Mouse (Mus musculus) layer of hippocampus, postnatal 14 days (tissue): Measurements from ENCODE around the gene Avpi1. TPM values are rescaled to one million over a fixed set of nuclear protein-coding genes. Genes with fewer than 3 reads are reported as not detected.

ENCODE experiments used
- DNase-seq, 2 experiments: peaks; one replicate each; pipeline ENCODE4 v3.0.0; 2021 to 2022; ENCODE audit warnings: low spot score in 2 of 2, mixed read lengths in 1 of 2
- long read RNA-seq, 2 experiments: library from polyadenylated mRNA; stranded (forward); transcript quantifications; one replicate each; pipeline ENCODE4 v2.0.0; 2021
- total RNA-seq, 2 experiments: library from RNA; stranded (reverse); gene quantifications; 2 replicates each; pipeline ENCODE4 v1.2.3; 2021

Avpi1 gene
- 10 to 100 TPM; 18.6 to 19.2 TPM for total RNA-seq
- long read RNA-seq, experiment 1, transcript Avpi1-201 (3 exons, 1,044 nt): major isoform, 19 of 20 reads
- long read RNA-seq, experiment 1, partial matches to known transcripts: 0 of 20 reads
- long read RNA-seq, experiment 1, other reads (novel, unspliced or antisense): 1 of 20 reads
- long read RNA-seq, experiment 2, transcript Avpi1-201 (3 exons, 1,044 nt): major isoform, 28 of 29 reads
- long read RNA-seq, experiment 2, partial matches to known transcripts: 1 of 29 reads
- long read RNA-seq, experiment 2, other reads (novel, unspliced or antisense): 0 of 29 reads

DNA sequence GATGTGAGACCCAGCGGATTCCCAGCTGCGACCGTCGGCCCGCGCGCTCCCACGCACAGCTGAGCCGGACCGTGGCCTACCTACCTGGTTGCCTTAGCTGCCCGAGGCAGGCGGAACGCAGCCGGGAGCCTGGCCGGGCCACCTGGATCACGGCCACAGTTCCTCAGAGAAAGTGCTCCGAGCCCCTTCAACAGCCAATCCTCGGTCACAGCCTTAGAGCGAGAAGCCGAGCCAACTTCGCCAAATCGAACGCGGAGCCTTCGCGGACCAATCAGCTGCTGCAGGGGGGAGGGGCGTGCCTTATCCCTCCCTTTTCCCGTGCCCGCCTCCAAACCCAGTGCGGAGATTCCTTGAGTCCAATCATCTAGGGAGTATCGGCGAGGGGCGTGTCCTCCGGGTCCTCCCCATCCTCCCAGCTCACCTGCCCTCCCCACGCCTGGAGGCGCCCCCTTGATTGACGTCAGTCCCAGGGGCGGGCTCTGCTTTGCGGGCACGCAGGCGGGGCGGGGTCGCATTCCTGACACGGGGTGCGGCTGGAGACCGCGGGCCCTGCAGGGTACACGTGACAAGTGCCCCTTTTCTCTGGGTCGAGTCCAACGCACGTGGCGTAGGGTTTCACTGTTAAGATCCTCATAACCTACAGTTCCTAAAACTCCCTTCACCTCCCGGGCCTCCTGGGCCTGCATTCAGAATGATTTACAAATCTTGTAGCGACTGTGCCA lies at the start of gene Avpi1:
Avpi1 (minus strand) TSS at position 273 of the 722 bp plus-strand sequence.
- peak; percentile 95 to 98 for DNase-seq

DNA sequence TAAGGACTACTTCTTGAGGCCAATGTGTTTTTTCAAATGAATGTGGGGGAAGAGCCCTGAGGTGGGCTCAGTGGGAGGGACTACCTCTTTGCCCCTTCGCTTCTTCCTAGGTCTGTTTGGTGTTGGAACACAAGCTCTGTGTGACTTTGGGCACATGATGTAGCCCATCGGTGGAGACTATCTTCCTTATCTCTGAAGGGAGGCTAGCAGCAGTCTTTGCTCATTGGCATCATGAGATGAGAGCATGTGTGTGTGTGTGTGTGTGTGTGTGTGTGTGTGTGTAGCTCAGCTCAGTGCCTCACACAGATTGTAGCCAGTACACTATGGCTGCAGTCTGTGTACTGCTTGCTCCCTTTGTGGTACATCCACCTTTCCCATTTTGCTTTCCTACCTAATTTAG lies 48.6 kb upstream of the Avpi1 start:
- DNase-seq: no peak

DNA sequence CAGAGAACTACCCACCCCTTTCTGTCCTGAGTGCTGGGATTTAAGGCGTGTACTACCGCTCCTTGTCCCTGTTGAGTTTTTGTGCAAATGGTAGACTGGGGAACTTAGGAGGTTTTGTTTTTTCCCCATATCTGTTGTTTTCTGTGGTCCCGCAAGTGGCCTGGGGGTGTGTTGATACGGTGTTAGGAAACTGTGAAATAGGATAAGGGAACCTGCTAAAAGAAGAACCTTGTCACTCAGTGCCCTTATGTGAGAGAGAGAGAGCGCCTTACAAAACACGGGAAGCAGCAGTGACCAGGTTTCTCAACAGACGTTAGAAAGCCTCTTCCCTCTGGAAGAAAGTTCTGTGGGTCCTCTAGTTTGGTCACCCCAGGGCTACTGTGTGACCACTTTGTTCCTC lies 48.0 kb upstream of the Avpi1 start:
- DNase-seq: no peak

DNA sequence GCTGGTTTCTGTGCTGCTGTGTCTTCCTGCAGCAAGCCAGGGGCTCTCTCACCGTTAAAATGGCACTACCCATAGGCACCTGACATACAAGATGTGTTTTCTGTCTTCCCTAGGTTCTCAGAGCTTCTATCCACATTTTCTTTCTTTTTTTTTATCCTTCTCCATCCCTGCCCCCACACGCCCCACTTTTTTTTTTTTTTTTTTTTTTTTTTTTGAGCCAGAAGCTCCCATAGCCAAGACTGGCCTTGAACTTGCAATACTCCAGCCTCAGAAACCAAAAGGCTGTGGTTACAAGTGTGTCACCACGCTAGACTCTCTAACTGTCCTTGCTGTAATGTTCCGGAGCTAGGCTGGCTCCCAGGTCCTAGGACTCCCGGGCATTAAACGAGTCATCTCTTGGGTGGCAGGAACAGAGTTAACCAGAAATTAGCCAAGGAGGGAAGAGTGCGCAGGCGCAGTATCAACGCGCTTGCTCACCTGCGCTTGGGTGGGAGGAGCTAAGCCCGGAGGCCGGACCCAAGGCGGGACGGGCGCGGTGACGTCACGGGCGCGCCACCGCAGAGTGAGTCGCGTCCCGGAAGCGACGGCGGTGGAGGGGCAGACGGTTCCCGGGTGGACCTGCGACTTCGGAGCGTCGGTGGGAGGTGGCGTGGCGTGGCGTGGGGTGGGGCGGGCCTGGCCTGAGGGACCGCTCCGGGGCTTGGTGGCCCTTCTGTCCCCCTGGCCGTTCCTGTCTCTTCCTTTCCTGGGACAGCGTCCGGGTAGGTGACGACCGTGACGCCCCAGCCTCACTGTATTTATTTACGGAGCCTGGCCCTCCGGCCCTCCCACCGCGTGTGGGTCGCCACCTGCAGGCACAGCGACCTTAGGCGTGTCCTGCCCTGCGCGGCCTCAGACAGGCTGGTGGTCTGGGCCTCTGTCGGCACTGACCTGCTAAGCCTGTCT lies 41.4 kb upstream of the Avpi1 start:
- DNase-seq: peak; percentile 86 to 94

DNA sequence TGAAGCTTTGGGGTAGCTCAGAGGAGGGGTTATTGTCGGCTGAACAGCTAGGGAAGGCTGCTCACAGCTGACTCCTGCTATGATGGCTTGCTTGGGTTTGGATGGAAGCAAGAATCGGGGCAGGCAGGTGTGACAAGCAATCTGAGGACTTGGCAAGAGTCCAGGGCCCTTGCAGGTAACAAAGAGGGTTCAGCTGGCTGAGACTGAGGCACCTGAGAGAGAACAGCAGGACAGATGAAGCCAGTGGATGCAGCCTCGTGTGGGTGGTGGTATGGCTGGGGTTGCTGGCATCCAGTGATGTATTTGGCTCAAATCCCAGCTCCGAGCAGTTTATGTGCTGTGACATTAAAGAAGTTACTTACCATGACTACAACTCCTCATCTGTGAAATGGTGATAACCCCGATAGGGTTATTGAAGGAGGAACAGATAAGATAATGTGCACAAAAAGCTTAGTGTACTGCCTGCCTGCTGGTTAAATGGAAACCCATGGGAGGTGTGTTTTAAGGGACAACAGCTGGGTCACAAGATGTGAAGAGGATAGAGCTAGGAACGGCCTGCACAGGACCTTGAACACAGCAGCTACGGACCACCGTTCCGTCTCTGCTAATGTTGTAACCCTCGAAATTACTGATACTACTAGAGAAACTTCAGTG lies 40.6 kb upstream of the Avpi1 start:
- DNase-seq: no peak

DNA sequence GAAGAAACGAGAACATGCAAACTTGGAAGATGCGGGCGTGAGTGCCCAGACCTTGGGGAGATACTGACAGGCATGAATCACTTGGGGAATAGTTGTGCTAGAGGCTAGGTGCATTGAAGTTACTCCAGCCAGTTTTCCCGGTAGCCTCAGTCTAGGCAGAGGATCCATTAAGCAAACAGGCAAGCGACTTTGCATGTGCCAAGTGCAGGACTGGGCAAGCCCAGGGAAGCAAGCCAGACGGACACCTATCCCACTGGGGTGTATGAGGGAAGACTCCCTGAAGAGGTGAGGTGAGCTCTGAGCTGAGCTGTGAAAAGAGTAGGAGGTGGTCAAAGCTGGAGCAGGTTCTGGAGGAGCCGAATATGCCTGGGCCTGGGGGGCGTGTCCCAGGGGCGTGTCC lies 38.6 kb upstream of the Avpi1 start:
- no peak for DNase-seq

DNA sequence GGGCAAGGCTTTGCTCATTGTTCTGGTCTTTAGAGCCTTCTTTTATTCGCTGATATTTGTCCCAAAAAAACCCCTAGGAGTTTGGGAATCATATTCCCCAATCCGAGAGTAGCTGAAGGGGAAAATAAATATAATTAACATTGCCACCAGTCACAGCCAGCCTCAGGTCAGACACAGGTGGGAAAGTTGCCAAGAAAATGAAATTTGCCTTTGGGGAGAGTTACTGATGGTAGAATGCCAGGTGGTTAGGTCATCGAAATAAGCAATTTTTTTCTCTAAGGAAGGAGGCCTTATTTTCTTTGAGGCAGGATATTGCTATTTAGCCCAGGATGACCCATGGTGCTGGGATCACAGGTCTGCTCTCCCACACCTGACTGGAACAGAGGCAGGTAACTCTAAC lies 37.9 kb upstream of the Avpi1 start:
- no peak for DNase-seq

DNA sequence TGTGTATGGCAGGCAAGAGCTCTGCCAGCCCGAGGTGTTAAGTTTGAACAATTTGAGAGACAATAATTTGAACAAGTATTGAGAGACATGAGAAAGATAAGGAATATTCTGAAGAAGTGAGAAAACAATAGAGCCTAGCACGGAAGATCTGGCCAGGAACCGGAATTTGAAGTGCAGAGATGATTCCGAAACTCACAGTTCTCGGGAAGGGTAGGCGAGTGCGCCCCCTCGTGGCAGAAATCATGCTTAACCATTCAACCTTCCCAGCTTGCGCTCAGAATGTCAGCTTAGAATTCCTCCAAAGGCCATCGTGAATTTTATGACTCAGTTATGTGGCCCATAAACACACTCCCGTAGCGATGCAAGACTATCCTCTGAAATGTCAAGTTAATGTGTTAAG lies 37.3 kb upstream of the Avpi1 start:
- peak; percentile 82 to 87 for DNase-seq

DNA sequence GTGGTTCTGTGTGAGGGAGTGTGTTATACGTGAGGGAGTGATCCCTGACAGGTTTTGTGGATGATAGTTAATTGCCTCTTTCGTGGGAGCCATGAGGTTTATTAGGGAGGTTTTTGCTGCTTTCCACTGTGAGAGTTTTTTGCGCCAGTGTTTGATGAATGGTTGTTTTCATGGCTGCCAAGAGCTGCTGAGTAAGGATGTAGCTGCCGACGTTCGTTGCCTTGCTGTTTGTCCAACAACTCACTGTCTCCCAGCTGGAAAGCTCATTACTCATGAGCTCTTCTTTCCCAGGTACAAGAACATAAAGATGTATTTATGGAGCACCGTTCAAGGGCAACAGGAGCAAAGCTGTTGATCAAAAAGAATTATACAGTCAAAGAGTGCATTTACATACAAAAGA lies 35.3 kb upstream of the Avpi1 start:
- DNase-seq: no peak

DNA sequence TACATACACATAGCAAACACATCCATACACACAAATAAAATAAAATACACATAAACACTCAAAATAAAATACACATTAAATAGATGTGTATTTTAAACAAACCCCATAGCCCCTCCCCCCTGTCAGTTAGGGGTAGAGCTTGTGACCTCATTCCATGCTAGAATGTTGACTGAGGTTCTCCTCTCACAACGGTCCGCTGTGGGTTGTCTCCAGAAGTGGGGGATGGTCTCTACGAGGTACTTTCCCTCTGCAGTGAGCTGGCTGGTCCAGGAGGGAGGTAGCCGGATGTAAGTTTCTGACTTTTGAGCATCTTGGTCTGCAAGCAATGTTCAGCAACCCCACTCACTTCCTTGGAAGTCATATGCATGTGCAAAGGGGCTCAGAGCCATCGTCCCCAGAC lies 34.9 kb upstream of the Avpi1 start, which contains the start of gene Zfyve27:
Zfyve27 (plus strand) TSS at position 188 of the 400 bp plus-strand sequence.
- DNase-seq: no peak

DNA sequence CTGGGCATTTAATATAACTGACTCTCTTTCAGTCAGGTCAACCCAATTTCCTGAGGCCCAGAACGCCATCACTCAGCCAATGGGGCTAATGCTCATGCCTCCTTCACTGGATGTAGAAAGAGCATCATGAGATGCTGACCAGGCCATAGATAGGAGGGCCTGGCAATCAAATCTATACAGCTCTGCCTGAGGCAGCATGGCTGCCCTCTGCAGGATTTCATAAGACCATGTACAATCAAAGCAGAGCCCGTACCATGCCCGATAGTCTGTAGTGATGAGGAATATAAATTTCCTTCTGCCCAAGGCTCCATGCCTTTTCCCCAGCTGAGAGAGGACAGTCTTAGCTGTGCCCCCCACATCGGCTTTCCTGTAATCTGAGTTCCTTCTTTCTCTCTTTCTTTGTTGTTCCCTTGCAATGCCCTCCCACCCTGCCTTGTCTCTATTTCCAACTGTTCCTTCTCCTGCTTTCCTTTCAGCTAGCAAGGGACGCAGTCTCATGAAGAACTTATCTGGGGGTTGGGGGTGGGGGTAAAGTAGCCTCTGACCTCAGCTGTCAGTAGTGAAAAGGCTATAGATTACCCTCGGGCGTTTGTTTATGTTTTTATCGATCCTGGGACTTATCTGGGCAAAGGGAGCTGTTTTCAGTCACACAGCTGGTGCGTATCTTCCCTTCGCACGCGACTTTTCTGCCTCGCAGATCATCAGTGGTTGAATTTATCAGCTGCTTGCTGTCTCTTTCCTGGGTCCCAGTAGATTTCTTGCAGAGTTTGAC lies 29.6 kb upstream of the Avpi1 start:
- no peak for DNase-seq

DNA sequence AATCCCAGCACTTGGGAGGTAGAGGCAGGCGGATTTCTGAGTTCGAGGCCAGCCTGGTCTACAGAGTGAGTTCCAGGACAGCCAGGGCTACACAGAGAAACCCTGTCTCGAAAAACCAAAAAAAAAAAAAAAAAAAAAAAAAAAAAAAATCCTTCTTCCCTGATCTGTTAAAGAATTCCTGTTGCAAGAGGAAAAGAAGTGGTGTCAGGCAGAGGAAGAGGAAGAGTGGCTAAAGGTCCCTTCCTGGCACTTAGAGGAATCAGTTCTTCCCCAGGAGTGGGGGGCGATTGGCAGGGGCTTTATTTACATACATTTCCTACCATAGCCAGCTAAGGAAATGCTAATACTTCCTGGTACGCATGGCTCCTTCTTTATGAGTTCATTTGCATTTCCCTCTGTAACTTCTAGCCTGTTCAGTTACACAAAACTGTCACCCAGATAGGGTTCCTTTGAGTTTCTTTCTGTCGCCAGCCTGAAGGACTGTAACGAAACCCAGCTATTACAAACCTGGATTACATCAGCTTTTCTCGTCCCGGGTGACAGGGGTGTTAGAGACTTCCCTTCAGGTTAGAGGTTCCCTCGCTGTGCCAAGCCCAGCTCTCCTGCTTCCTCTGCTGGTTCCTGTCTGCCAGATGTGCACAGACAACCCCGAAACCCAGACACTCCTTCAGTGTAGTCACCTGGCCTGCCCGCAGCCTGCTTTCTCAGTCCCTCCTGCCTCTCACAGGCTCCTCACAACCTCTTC lies 28.8 kb upstream of the Avpi1 start:
- no peak for DNase-seq

DNA sequence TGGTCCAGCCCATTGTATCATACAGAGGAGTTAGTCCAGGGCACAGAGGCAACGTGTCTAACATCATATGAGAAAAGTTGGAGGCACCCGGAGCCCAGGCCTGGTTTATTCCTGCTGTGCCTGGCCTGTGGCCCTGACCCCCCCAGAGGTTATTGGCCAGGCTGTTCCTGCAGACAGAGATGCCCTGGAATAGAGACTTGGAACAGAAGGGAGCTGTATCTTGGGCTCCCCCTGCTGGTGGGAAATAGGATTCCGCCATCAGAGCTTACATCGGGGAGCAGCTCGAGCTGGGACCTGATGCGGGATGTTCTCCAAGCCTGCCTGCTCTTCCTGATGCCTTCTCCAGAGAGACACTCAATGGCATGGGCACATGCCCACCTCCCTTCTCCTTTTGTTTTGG lies 23.1 kb upstream of the Avpi1 start:
- peak; percentile 87 to 89 for DNase-seq

DNA sequence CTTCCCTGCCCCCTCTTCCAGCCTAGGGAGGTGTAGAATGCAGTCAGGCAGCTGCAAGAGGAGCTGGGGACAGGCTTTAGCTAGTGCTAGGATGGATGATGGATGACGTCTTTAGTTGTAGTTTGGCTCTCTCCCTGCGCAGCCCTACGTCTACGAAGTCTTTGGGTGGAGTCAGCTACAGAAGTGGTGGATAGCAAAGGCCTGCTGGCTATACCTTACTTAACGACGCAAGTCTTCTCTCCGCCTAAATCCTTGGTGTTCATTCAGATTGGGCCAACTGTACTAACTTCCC lies 19.7 kb upstream of the Avpi1 start:
- DNase-seq: no peak

DNA sequence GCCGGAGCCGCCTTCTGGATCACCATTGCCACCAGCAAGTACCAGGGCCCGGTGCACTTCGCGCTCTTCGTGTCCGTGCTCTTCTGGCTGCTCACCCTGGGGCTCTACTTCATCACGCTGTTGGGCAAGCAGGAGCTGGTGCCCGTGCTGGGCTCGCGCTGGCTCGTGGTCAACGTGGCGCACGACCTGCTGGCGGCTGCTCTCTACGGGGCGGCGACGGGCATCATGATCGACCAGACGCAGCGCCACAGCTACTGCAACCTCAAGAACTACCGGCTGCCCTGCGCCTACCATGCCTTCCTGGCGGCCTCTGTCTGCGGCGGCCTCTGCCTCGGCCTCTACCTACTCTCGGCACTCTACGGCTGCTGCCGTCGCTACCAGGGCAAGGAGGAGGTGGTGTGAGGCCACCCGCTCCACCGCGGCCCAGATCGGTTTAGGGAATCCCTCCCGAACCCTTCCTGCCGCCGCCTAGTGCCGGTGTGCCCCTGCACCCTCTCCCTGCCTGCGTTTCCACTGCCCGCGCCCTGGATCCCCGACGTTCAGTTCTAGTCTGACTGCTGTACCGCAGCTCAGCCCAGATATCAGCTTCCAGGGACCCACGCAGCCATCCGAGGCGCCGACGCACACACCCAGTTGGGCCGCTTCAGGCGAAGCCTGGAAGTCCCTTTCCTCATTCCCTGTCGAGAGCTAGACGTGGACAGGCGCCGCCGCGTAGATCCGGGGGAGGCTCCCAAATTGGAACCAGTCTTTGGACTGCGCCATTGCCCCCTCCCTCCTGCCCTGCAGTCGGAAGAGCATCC lies 19.1 kb upstream of the Avpi1 start:
- DNase-seq: peak in 1 of 2 experiments; percentile 48

DNA sequence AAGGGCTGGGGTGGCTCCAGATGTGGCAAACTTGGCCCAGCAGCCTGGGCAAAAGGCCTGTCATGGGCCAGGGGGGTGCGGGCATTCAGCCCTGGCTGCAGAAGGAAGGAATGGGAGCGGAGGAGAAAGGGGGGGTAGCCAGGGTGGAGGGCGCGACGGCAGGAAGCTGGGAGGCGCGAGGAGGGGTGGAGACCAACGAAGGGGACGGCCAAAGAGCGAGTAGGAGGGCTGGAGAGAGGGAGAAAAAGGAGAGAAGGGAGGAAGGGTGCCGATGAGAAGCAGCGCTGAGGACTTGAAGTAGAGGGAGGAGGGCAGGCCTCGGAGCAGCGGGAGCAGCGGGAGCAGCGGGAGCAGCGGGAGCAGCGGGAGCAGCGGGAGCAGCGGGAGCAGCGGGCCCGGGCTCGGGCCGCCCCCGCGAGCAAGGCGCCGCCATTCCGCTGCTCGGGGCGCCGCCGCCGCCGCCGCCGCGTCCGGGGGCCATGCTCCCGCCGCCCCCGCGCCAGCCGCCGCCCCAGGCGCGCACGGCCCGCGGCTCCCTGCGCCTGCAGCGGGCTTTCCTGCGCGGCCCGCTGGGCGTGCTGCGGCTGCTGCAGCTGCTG lies 18.4 kb upstream of the Avpi1 start, which contains the start of gene Marveld1:
Marveld1 (plus strand) TSS at position 231 of the 599 bp plus-strand sequence.
- DNase-seq: peak in 1 of 2 experiments; percentile 42

DNA sequence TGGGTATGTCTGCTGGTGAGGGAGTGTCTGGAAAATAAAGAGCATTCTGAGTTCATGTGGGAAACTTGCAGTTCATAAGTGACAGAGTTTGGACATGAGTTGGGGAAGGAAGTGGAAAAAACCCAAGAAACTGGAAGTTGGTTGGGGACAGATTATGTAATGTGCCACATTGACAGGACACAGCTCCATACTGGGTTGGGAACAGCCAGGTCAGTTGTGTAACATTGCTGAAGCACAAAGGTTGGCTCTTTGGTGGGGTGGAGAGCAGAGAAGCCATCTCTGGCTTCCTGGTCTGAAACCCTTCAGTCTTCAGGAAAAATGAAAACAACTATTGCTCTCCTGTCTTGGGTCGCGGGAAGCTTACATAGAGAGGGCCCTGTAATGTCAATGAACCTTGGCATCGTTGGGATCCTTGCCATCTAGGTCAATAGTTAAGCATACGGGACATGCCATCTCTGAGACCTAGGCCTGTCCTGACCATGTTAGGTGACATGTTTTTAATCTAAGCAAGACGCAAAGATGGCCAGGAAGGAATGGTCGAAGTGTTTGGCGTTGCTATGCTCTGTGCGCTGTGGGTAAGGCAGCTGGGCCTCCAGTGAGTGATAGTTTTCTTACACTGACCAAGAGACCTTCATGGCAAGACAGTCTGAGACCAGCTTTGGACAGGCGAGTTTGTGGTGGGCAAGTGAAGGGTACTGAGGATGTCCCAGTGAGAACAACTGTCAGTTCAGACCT lies 17.6 kb upstream of the Avpi1 start:
- DNase-seq: no peak

DNA sequence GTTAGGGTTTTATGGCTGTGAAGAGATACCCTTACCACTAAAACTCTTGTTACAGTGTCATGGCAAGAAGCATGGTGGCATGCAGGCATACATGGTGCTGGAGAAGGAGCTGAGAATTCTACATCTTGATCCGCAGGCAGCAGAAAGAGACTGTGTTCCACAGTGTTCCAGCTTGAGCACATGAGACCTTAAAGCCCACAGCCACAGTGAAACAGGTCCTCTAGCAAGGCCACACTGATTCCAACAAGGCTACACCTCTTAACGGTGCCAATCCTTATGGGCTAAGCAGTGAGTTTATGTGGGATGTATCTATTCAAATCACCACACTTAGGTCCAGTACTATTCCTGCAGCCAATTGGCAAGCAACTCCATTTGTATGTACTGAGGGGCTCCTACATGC lies 16.9 kb upstream of the Avpi1 start:
- DNase-seq: no peak
